Mouse (Mus musculus): ENCODE measurements around the gene Olfr286. TPM values are rescaled to one million over a fixed set of nuclear protein-coding genes. Genes with fewer than 3 reads are reported as not detected.
A peak's percentile ranks its signal among the peaks of the same experiment; 100 is the strongest.

The Olfr286 gene
- polyA plus RNA-seq, 1 experiment = not detected

DNA sequence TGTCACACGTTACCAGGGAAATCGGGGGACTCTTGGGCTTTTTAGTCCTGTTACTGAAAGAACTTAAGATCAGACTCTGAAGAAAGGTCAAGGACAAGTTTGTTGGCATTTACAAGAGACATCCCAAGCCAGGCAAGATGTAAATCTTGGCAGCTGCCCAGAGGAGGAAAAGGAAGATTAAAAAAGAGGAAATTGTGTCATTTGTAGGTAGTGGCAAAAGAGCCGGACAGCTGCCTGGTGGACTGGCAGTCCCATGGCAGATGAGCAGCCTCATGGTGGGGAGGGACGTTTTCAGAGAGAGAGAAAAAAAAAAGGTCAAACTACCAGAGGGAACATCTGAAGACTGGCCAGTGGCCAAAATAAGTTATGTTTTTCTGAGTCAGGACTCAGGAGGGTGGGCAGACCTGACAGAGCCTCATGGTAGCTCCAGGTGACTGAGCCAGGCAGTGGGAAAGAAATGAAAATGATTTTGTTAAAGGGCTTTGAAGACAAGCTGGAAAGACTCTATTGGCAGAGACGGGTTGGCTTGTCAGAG is 20.8 kb downstream of the Olfr286 start:
- no peaks in the 10 kb centered on the region for H3K4me1 ChIP-seq
- H3K9me3 ChIP-seq = no peaks in the 10 kb centered on the region
- H3K27me3 ChIP-seq (replicated peaks) = peaks cover 8% of the 10 kb centered on the region
- H3K4me3 ChIP-seq (replicated peaks) = no peak overlapping the region
- TF ChIP-seq GATA1 (IDR thresholded peaks at IDR 0.05; ENCODE audit: borderline replicate concordance, low read length) (no peak), FLI1 (IDR thresholded peaks at IDR 0.05; ENCODE audit: low read length) (no peak)
- no peaks in the 10 kb centered on the region for H3K36me3 ChIP-seq (replicated peaks; ENCODE audit: low read length)

DNA sequence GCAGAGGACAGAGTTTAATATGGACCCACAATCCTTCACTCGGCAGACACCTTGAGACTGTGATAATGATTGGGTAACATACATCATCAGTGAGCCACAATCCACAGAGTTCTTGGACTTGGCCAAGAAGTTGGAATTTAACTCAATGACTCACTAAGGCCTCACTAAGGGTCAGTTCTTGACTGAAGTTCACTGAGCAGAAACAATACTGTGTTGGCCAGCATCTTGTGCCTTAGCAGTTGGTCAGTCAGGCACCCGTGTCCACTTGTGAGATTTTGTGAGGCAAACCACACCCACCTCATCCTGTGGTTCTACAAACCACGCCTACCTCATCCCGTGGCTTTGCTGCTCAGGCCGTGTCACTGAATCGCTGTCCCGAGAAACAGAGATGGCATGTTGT is 24.6 kb downstream of the Olfr286 start:
- no peak overlapping the region for H3K4me3 ChIP-seq (replicated peaks)
- no peaks in the 10 kb centered on the region for H3K36me3 ChIP-seq (replicated peaks; ENCODE audit: low read length)
- no peak for TF ChIP-seq GATA1 (IDR thresholded peaks at IDR 0.05; ENCODE audit: borderline replicate concordance, low read length)
- no peaks in the 10 kb centered on the region for H3K9me3 ChIP-seq
- H3K4me1 ChIP-seq = no peaks in the 10 kb centered on the region
- H3K27me3 ChIP-seq (replicated peaks) = peaks cover 14% of the 10 kb centered on the region

DNA sequence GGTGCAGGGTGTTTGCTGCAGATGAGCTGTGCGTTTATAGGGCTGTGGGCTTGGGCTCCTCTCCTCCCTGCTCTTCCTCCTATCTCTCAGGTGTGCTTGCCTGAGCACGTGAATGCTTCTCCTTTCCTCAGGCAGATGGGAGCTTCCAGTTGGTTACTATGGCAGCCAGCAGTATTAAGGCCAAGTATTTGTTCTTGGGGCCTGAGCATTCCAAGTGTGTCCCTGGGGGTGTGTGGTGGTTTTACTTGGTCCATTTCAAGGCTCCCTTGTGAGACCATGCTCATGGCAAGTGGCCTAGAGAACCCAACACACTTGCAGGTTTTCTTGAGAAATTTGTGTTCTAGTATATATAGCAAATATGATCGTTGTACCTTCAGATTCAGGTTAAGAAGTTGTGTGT is 38.8 kb downstream of the Olfr286 start, which contains the start of gene Olfr288:
Gene Olfr288 (minus strand): TSS at position 101 of the 400 bp plus-strand sequence.
- H3K9me3 ChIP-seq = peaks cover 9% of the 10 kb centered on the region
- H3K4me1 ChIP-seq = no peaks in the 10 kb centered on the region
- H3K36me3 ChIP-seq (replicated peaks; ENCODE audit: low read length) = no peaks in the 10 kb centered on the region
- H3K4me3 ChIP-seq (replicated peaks) = no peak within 1 kb of the TSS
- H3K27me3 ChIP-seq (replicated peaks) = peaks cover 27% of the 10 kb centered on the region
- TF ChIP-seq FLI1 (IDR thresholded peaks at IDR 0.05; ENCODE audit: low read length) (no peak), GATA1 (IDR thresholded peaks at IDR 0.05; ENCODE audit: borderline replicate concordance, low read length) (no peak)

DNA sequence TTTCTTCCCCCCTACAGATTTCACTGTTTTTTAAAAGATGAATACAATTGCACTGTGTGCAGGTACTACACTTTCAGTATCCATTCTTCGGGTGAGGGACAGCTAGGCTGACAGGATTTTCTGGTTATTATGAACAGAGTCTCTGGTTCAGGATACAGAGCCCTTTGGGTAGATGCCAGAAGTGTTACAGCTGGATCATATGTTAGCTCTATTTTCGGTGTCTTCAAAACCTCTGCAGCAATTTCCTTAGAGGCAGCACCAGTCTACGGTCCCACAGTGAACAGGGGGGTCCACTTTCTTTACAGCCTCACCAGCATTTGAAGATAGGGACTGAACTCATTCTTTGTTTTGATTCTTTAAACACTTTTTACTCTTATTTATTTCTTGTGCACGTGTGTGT is 49.8 kb downstream of the Olfr286 start:
- peaks cover 50% of the 10 kb centered on the region for H3K27me3 ChIP-seq (replicated peaks)
- TF ChIP-seq GATA1 (IDR thresholded peaks at IDR 0.05; ENCODE audit: borderline replicate concordance, low read length) (no peak), FLI1 (IDR thresholded peaks at IDR 0.05; ENCODE audit: low read length) (no peak)
- no peaks in the 10 kb centered on the region for H3K36me3 ChIP-seq (replicated peaks; ENCODE audit: low read length)
- peaks cover 29% of the 10 kb centered on the region for H3K4me1 ChIP-seq
- H3K4me3 ChIP-seq (replicated peaks) = no peak overlapping the region
- no peaks in the 10 kb centered on the region for H3K9me3 ChIP-seq

DNA sequence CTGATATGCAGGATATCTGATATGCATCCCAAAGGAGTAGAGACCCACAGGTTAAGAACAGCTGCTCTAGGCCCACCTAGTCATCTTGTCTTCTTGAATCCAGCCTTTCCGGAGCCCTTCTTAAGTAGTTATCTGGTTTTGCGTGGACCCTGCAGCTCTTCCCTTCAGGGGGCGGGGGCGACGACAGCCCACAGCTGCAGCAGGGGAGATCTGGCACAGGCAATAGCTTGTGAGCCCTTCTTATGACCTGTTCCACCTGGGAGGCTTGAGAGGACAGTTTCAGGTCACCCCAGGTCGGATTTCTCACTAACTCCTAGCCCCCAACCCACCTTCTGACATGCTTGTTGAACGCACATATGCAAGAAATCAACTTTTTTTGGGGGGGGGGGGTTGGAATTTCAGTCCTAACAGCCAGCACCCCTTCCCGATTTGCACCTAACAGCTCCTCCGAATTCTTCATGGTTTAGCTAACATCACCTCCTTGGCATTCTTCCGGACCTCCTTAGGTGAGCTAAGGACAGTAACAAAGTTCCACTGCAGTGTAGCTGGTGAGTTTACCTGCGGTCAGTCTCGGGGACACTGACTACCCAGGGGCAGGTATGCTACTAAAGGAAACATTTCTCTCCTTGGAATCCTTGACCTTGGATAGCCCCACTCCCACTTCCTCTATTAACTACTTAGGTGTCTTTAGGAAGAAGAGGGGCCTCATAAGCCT is 52.2 kb downstream of the Olfr286 start:
- Histone ChIP-seq H3K4me1 (peaks cover 29% of the 10 kb centered on the region), H3K9me3 (no peaks in the 10 kb centered on the region), H3K27me3 (replicated peaks) (peaks cover 52% of the 10 kb centered on the region), H3K36me3 (replicated peaks; ENCODE audit: low read length) (no peaks in the 10 kb centered on the region), H3K4me3 (replicated peaks) (peak overlapping the region; percentile 28)
- TF ChIP-seq FLI1 (IDR thresholded peaks at IDR 0.05; ENCODE audit: low read length) (no peak), GATA1 (IDR thresholded peaks at IDR 0.05; ENCODE audit: borderline replicate concordance, low read length) (no peak)

DNA sequence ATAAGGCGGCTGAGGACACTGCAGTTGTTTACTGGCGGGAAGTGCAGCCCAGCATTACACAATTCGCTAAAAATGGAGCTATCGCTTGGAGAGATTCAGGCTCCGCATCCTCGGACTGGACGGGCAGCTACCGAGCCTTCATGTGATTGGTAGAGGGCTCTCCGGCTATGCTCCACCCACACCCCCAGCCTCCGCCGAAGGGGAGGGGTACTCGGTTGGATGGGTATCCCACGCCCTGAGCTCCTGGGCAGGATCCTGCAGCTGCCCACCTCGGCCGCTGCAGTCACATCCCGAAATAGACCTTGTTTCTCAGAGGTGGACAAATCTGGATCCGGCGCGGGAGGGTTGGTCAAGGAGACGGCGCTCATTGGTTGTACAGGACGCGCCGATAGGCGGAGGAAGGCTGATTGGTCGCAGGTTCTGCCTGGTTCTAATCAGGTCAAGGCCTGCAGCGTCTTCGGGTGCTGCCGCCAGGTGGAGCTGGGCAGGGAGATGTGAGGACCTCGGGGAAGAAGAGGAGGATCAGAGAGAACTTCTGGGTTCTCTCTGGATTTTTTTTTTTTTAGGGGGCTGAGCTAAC is 53.0 kb downstream of the Olfr286 start:
- peak overlapping the region; percentile 90 for H3K4me3 ChIP-seq (replicated peaks)
- no peaks in the 10 kb centered on the region for H3K9me3 ChIP-seq
- H3K27me3 ChIP-seq (replicated peaks) = peaks cover 55% of the 10 kb centered on the region
- TF ChIP-seq FLI1 (IDR thresholded peaks at IDR 0.05; ENCODE audit: low read length) = no peak
- TF ChIP-seq GATA1 (IDR thresholded peaks at IDR 0.05; ENCODE audit: borderline replicate concordance, low read length) = no peak
- H3K4me1 ChIP-seq = peaks cover 29% of the 10 kb centered on the region
- no peaks in the 10 kb centered on the region for H3K36me3 ChIP-seq (replicated peaks; ENCODE audit: low read length)

DNA sequence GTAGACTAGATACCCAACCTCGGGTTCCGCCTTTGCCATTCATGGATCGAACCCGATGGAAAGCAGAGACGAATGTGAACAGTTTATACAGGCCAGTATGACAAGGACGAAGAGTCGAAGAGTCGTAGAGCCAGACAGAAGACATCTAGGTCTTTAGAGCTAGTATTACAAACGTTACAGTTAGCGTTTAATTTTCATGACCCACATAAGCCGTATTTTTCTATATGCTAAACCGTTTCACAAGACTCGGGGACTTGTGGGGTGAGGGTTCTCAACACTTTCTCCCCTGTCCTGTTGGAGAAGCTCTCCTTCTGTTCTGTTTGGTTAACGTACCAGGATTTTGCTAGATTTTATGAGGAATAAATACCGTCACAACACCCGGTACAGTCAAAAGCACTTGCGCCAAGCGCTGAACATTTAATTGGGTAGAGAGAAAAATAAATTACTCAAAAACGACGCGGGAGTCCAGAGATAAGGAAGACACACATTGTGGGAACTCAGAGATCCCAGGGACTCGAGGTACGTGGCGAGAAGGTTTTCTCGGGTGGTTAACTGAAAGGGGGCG is 53.6 kb downstream of the Olfr286 start:
- peaks cover 52% of the 10 kb centered on the region for H3K27me3 ChIP-seq (replicated peaks)
- peaks cover 27% of the 10 kb centered on the region for H3K4me1 ChIP-seq
- no peaks in the 10 kb centered on the region for H3K36me3 ChIP-seq (replicated peaks; ENCODE audit: low read length)
- H3K9me3 ChIP-seq = no peaks in the 10 kb centered on the region
- no peak for TF ChIP-seq GATA1 (IDR thresholded peaks at IDR 0.05; ENCODE audit: borderline replicate concordance, low read length)
- no peak for TF ChIP-seq FLI1 (IDR thresholded peaks at IDR 0.05; ENCODE audit: low read length)
- H3K4me3 ChIP-seq (replicated peaks) = peak overlapping the region; percentile 90

DNA sequence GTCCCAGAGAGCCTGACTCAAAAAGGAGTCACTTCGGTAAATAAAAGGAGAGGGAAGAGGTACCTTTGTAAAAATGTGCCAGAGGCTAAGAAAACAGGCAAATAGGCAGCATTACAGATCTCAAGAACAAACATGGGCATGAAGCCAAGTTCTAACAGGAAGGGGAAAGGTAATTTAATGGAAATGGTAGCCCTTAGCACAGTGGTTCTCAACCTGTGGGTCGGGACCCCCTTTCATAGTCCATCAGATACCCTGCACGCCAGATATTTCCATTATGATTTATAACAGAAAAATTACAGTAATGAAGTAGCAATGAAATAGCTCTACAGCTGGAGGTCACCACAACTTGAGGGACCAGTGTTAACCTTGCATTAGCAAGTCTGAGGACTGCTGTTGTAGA is 56.9 kb downstream of the Olfr286 start:
- Histone ChIP-seq H3K9me3 (no peaks in the 10 kb centered on the region), H3K27me3 (replicated peaks) (peaks cover 51% of the 10 kb centered on the region), H3K4me1 (peaks cover 20% of the 10 kb centered on the region), H3K36me3 (replicated peaks; ENCODE audit: low read length) (no peaks in the 10 kb centered on the region), H3K4me3 (replicated peaks) (no peak overlapping the region)
- TF ChIP-seq FLI1 (IDR thresholded peaks at IDR 0.05; ENCODE audit: low read length) = no peak
- TF ChIP-seq GATA1 (IDR thresholded peaks at IDR 0.05; ENCODE audit: borderline replicate concordance, low read length) = no peak

Other genes starting within 250 kb of the Olfr286 start
- gene Col2a1, start 229.8 kb downstream of the Olfr286 start, polyA plus RNA-seq (2012; ENCODE audit: insufficient read depth, low replicate concordance) = 0.27 TPM in 1 of 2 replicates, not detected in the other
- 2.6 and 10.2 TPM in 2 replicates for gene Pfkm, start 141.9 kb downstream of the Olfr286 start, polyA plus RNA-seq (2012; ENCODE audit: insufficient read depth, low replicate concordance)
- 5.1 and 9.2 TPM in 2 replicates for gene Senp1, start 140.7 kb downstream of the Olfr286 start, polyA plus RNA-seq (2012; ENCODE audit: insufficient read depth, low replicate concordance)
- 2.8 and 4.3 TPM in 2 replicates for gene Asb8, start 68.8 kb downstream of the Olfr286 start, polyA plus RNA-seq (2012; ENCODE audit: insufficient read depth, low replicate concordance)
- gene Ccdc184, start 67.3 kb downstream of the Olfr286 start, polyA plus RNA-seq (2012; ENCODE audit: insufficient read depth, low replicate concordance) = 1.3 TPM in 1 of 2 replicates, not detected in the other
- gene Olfr288, start 38.9 kb downstream of the Olfr286 start, polyA plus RNA-seq (2012; ENCODE audit: insufficient read depth, low replicate concordance) = not detected in 2 replicates
- not detected in 2 replicates for gene Gm44579, start 13.5 kb downstream of the Olfr286 start, polyA plus RNA-seq (2012; ENCODE audit: insufficient read depth, low replicate concordance)
- gene Olfr287, start 13.4 kb downstream of the Olfr286 start, polyA plus RNA-seq (2012; ENCODE audit: insufficient read depth, low replicate concordance) = not detected in 2 replicates
- gene H1fnt, start 22.8 kb upstream of the Olfr286 start, polyA plus RNA-seq (2012; ENCODE audit: insufficient read depth, low replicate concordance) = not detected in 2 replicates
- not detected in 2 replicates for gene Zfp641, start 61.7 kb upstream of the Olfr286 start, polyA plus RNA-seq (2012; ENCODE audit: insufficient read depth, low replicate concordance)
- gene Olfr285, start 82.9 kb upstream of the Olfr286 start, polyA plus RNA-seq (2012; ENCODE audit: insufficient read depth, low replicate concordance) = not detected in 2 replicates
- not detected in 2 replicates for gene Olfr284, start 106.5 kb upstream of the Olfr286 start, polyA plus RNA-seq (2012; ENCODE audit: insufficient read depth, low replicate concordance)
- gene Olfr283, start 146.5 kb upstream of the Olfr286 start, polyA plus RNA-seq (2012; ENCODE audit: insufficient read depth, low replicate concordance) = not detected in 2 replicates
- gene Olfr282, start 196.8 kb upstream of the Olfr286 start, polyA plus RNA-seq (2012; ENCODE audit: insufficient read depth, low replicate concordance) = not detected in 2 replicates
- not detected in 2 replicates for gene Olfr281, start 218.1 kb upstream of the Olfr286 start, polyA plus RNA-seq (2012; ENCODE audit: insufficient read depth, low replicate concordance)
- gene OR5BS1P, start 235.4 kb upstream of the Olfr286 start, polyA plus RNA-seq (2012; ENCODE audit: insufficient read depth, low replicate concordance) = not detected in 2 replicates
- not detected in 2 replicates for gene Lalba, start 248.3 kb upstream of the Olfr286 start, polyA plus RNA-seq (2012; ENCODE audit: insufficient read depth, low replicate concordance)